ENCODE assay signal across 14 mouse cellular contexts in genomic region chr2:173784366-173784765, GRCm38 (mm10). TPM values are rescaled to one million over a fixed set of nuclear protein-coding genes. Genes with fewer than 3 reads are reported as not detected.
A peak's percentile ranks its signal among the peaks of the same experiment; 100 is the strongest.
DNase-seq lines count a peak whose midpoint lies in the region; ATAC-seq and TF ChIP-seq lines count a peak whose summit lies in the region.
"Had no signal": no experiment of that assay in that cellular context is flagged by ENCODE, and none has a peak within 500 bp of the region (broad histone marks: within the 10 kb centered on the region; RNA-seq: fewer than 3 reads in every experiment).

No protein-coding gene starts in this region.

- no peak for TF ChIP-seq EP300 in MEL (IDR thresholded peaks at IDR 0.05; ENCODE audit: low read depth in 1 of 2, low read length in 2 of 2)

- H3K36me3 ChIP-seq in liver, embryonic 12.5 days, result peaks cover 23% of the 10 kb centered on the region
- H3K36me3 ChIP-seq in liver, embryonic 11.5 days (ENCODE audit: control insufficient read depth, insufficient read depth, low read length), result peaks cover 8% of the 10 kb centered on the region; the same call in 1 of the 2 replicates
- H3K36me3 ChIP-seq in MEL (ENCODE audit: control insufficient read depth in 1 of 2, insufficient read depth in 2 of 2, low read length in 2 of 2), result no peaks in the 10 kb centered on the region
- H3K36me3 ChIP-seq in limb, embryonic 10.5 days, result peaks cover 30% of the 10 kb centered on the region
- H3K36me3 ChIP-seq in midbrain, postnatal 0 days (ENCODE audit: insufficient read depth, low read length), result peaks cover 11% of the 10 kb centered on the region
- H3K36me3 ChIP-seq in heart, embryonic 12.5 days, result peaks cover 17% of the 10 kb centered on the region; the same call in 1 of the 2 replicates

- no peaks in the 10 kb centered on the region for H3K79me2 ChIP-seq in MEL (ENCODE audit: control insufficient read depth, insufficient read depth, low read length, poor library complexity)

- H3K9me3 ChIP-seq in liver, embryonic 12.5 days (replicated peaks), result no peaks in the 10 kb centered on the region
- H3K9me3 ChIP-seq in liver, embryonic 11.5 days (ENCODE audit: control insufficient read depth, low read length), result no peaks in the 10 kb centered on the region
- no peaks in the 10 kb centered on the region for H3K9me3 ChIP-seq in MEL (replicated peaks; ENCODE audit: insufficient read depth, low read length)
- H3K9me3 ChIP-seq in limb, embryonic 10.5 days (replicated peaks), result no peaks in the 10 kb centered on the region
- H3K9me3 ChIP-seq in midbrain, postnatal 0 days (ENCODE audit: low read length), result 0 out of 2 replicates have a peak, but pooled peaks cover 2% of the 10 kb centered on the region
- no peaks in the 10 kb centered on the region for H3K9me3 ChIP-seq in heart, embryonic 12.5 days (replicated peaks)
- H3K9me3 ChIP-seq: midbrain, embryonic 10.5 days had no signal

- no peak overlapping the region for H3K9ac ChIP-seq in liver, embryonic 12.5 days
- no peak overlapping the region for H3K9ac ChIP-seq in liver, embryonic 11.5 days (ENCODE audit: low read depth, low read length)
- H3K9ac ChIP-seq in MEL (ENCODE audit: control insufficient read depth, low read depth, low read length, poor library complexity, severe bottlenecking), result no peak overlapping the region
- no peak overlapping the region for H3K9ac ChIP-seq in midbrain, postnatal 0 days (replicated peaks; ENCODE audit: low read length, poor library complexity, severe bottlenecking)
- no peak overlapping the region for H3K9ac ChIP-seq in heart, embryonic 12.5 days
- H3K9ac ChIP-seq: lung, embryonic 14.5 days had no signal

- H3K27me3 ChIP-seq in liver, embryonic 12.5 days (replicated peaks), result no peaks in the 10 kb centered on the region
- no peaks in the 10 kb centered on the region for H3K27me3 ChIP-seq in liver, embryonic 11.5 days (replicated peaks; ENCODE audit: control insufficient read depth, insufficient read depth, low read length)
- H3K27me3 ChIP-seq in MEL (ENCODE audit: control insufficient read depth in 1 of 2, insufficient read depth in 2 of 2, low read length in 2 of 2), result no peaks in the 10 kb centered on the region
- no peaks in the 10 kb centered on the region for H3K27me3 ChIP-seq in limb, embryonic 10.5 days (ENCODE audit: low read depth, poor library complexity, severe bottlenecking)
- no peaks in the 10 kb centered on the region for H3K27me3 ChIP-seq in midbrain, postnatal 0 days (ENCODE audit: insufficient read depth, low read length)
- H3K27me3 ChIP-seq in heart, embryonic 12.5 days (replicated peaks), result no peaks in the 10 kb centered on the region

- H3K4me3 ChIP-seq in liver, embryonic 12.5 days, result no peak overlapping the region
- no peak overlapping the region for H3K4me3 ChIP-seq in liver, embryonic 11.5 days (ENCODE audit: low read depth, low read length)
- H3K4me3 ChIP-seq in MEL (ENCODE audit: control insufficient read depth in 1 of 2, insufficient read depth in 1 of 2, low read depth in 2 of 2, low read length in 2 of 2), result no peak overlapping the region
- no peak overlapping the region for H3K4me3 ChIP-seq in limb, embryonic 10.5 days
- no peak overlapping the region for H3K4me3 ChIP-seq in midbrain, postnatal 0 days (ENCODE audit: low read depth, low read length)
- H3K4me3 ChIP-seq in heart, embryonic 12.5 days, result no peak overlapping the region
- H3K4me3 ChIP-seq: midbrain, embryonic 10.5 days had no signal

- ATAC-seq in liver, embryonic 12.5 days, result 0 out of 2 replicates have a peak, but pooled peaks have one; percentile 18
- ATAC-seq in liver, embryonic 11.5 days (replicated peaks; ENCODE audit: low FRiP score), result no peak
- peak; percentile 55 for ATAC-seq in monocyte, adult 5-6 weeks (replicated peaks; ENCODE audit: insufficient number of reproducible peaks, low FRiP score, low TSS enrichment, poor library complexity, severe bottlenecking)
- no peak for ATAC-seq in midbrain, postnatal 0 days (ENCODE audit: low FRiP score)
- no peak for ATAC-seq in heart, embryonic 12.5 days (ENCODE audit: insufficient number of reproducible peaks, low FRiP score)
- ATAC-seq: hindbrain, postnatal 0 days had no signal

- no peak for DNase-seq in liver, embryonic 11.5 days (ENCODE audit: low spot score)
- peak; percentile 47 for DNase-seq in MEL (ENCODE audit: low read depth, low spot score)
- no peak for DNase-seq in limb, embryonic 10.5 days (ENCODE audit: low spot score)
- no peak for DNase-seq in midbrain, postnatal 0 days (ENCODE audit: low spot score)
- no peak for DNase-seq in left cerebral cortex, adult 9 months (ENCODE audit: low spot score in 2 of 2)
- DNase-seq: cerebellum, adult 2 months; kidney, adult 2 months; thymus, postnatal 36 days had no signal

- 28% methylated on average over 3 of the region's 3 CpGs for WGBS in liver, embryonic 12.5 days (ENCODE audit: insufficient replicate concordance)
- WGBS in liver, embryonic 11.5 days, result 36% methylated on average over 3 of the region's 3 CpGs
- WGBS in limb, embryonic 10.5 days, result 61% methylated on average over 3 of the region's 3 CpGs
- 85% methylated on average over 3 of the region's 3 CpGs for WGBS in midbrain, postnatal 0 days
- WGBS in heart, embryonic 12.5 days, result 72% methylated on average over 3 of the region's 3 CpGs

- no peak overlapping the region for H3K4me2 ChIP-seq in liver, embryonic 12.5 days
- no peak overlapping the region for H3K4me2 ChIP-seq in liver, embryonic 11.5 days
- no peak overlapping the region for H3K4me2 ChIP-seq in midbrain, postnatal 0 days (ENCODE audit: low read depth, low read length, poor library complexity, severe bottlenecking)
- H3K4me2 ChIP-seq in heart, embryonic 12.5 days, result no peak overlapping the region
- H3K4me2 ChIP-seq: lung, embryonic 14.5 days had no signal

- TF ChIP-seq RAD21 in MEL (IDR thresholded peaks at IDR 0.05; ENCODE audit: low read depth, low read length), result no peak

- no peak for TF ChIP-seq POLR2A in MEL (IDR thresholded peaks at IDR 0.05; ENCODE audit: control insufficient read depth in 1 of 2, insufficient read depth in 1 of 2, low read depth in 1 of 2, low read length in 2 of 2, poor library complexity in 1 of 2)

- H3K27ac ChIP-seq in liver, embryonic 12.5 days, result no peak overlapping the region
- no peak overlapping the region for H3K27ac ChIP-seq in liver, embryonic 11.5 days (ENCODE audit: low read depth, low read length)
- H3K27ac ChIP-seq in MEL (ENCODE audit: control insufficient read depth, low read depth, low read length), result no peak overlapping the region
- H3K27ac ChIP-seq in limb, embryonic 10.5 days, result peak overlapping the region; percentile 46; the same call in 1 of the 2 replicates
- no peak overlapping the region for H3K27ac ChIP-seq in midbrain, postnatal 0 days (ENCODE audit: low read depth, low read length)
- H3K27ac ChIP-seq in heart, embryonic 12.5 days (ENCODE audit: poor library complexity, severe bottlenecking), result no peak overlapping the region
- H3K27ac ChIP-seq: hindbrain, postnatal 0 days; midbrain, embryonic 10.5 days had no signal

- TF ChIP-seq CTCF in MEL (IDR thresholded peaks at IDR 0.05 in 2 of 3, conservative IDR thresholded peaks at IDR 0.05 in 1 of 3; ENCODE audit: control insufficient read depth in 1 of 3, insufficient read depth in 1 of 3, low read depth in 2 of 3, low read length in 3 of 3, poor library complexity in 1 of 3, severe bottlenecking in 1 of 3), result no peak
- no peak for TF ChIP-seq CTCF in midbrain, postnatal 0 days (IDR thresholded peaks at IDR 0.05)

- H3K4me1 ChIP-seq in liver, embryonic 12.5 days, result no peaks in the 10 kb centered on the region
- H3K4me1 ChIP-seq in liver, embryonic 11.5 days (replicated peaks; ENCODE audit: control insufficient read depth, insufficient read depth, low read length), result no peaks in the 10 kb centered on the region; the same call in 1 of the 2 replicates
- no peaks in the 10 kb centered on the region for H3K4me1 ChIP-seq in MEL (ENCODE audit: control insufficient read depth in 1 of 2, insufficient read depth in 2 of 2, low read length in 2 of 2)
- peaks cover 30% of the 10 kb centered on the region for H3K4me1 ChIP-seq in limb, embryonic 10.5 days
- H3K4me1 ChIP-seq in midbrain, postnatal 0 days (ENCODE audit: insufficient read depth, low read length), result no peaks in the 10 kb centered on the region
- H3K4me1 ChIP-seq in heart, embryonic 12.5 days (replicated peaks), result peaks cover 20% of the 10 kb centered on the region

TF ChIP-seq in MEL, 35 proteins besides CTCF, POLR2A, EP300 and RAD21:
- TF ChIP-seq ETS1 (IDR thresholded peaks at IDR 0.05; ENCODE audit: low read depth, low read length) (peak; percentile 28; the same call in 1 of the 2 replicates), GATA1 (IDR thresholded peaks at IDR 0.05; ENCODE audit: low read depth, low read length) (0 out of 2 replicates have a peak, but pooled peaks have one; percentile 7), TCF12 (IDR thresholded peaks at IDR 0.05; ENCODE audit: low read depth, low read length) (no peak), MYC (IDR thresholded peaks at IDR 0.05; ENCODE audit: low read depth, low read length) (no peak), USF1 (IDR thresholded peaks at IDR 0.05; ENCODE audit: low read depth, low read length) (0 out of 2 replicates have a peak, but pooled peaks have one; percentile 30), ZC3H11A (IDR thresholded peaks at IDR 0.05; ENCODE audit: low read depth, low read length) (no peak), MAZ (IDR thresholded peaks at IDR 0.05; ENCODE audit: low read depth, low read length) (0 out of 2 replicates have a peak, but pooled peaks have one; percentile 33), BHLHE40 (IDR thresholded peaks at IDR 0.05; ENCODE audit: borderline replicate concordance, low read depth, low read length) (no peak), RCOR1 (IDR thresholded peaks at IDR 0.05; ENCODE audit: low read depth, low read length) (peak; percentile 95)

RNA-seq across cellular contexts. Expression of gene Vapb, which starts 47.1 kb away (rescaled TPM):
- polyA plus RNA-seq in liver, embryonic 12.5 days (2016; fragmentation: Nextera tagmentation; extraction: Ambion mirVana), result 7.3 and 8.9 TPM in 2 replicates
- polyA plus RNA-seq in liver, embryonic 11.5 days (2014; fragmentation: Nextera tagmentation; extraction: Ambion mirVana), result 10.7 and 10.9 TPM in 2 replicates
- 29.1 and 29.5 TPM in 2 replicates for total RNA-seq in MEL (2012; rRNA removed)
- 100 to 1,000 TPM in 1 of 2 experiments, 10 to 100 TPM in 1; 46.5 to 483 TPM for polyA plus RNA-seq in MEL (2012; ENCODE audit: insufficient read depth in 1 of 2, insufficient read length in 2 of 2, low read depth in 1 of 2, low replicate concordance in 2 of 2, missing spikeins in 1 of 2)
- 7.6 and 9.0 TPM in 2 replicates for polyA plus RNA-seq in limb, embryonic 10.5 days (2016; fragmentation: Nextera tagmentation; extraction: Ambion mirVana)
- 82.5 to 116 TPM (median 97.7 TPM) in 3 replicates for total RNA-seq in monocyte, adult 5-6 weeks (2017)
- total RNA-seq in midbrain, postnatal 0 days (2014; rRNA removed), result 36.3 and 41.6 TPM in 2 replicates
- polyA plus RNA-seq in midbrain, postnatal 0 days (2015; fragmentation: Nextera tagmentation; extraction: Ambion mirVana), result 11.5 and 14.6 TPM in 2 replicates
- polyA plus RNA-seq in heart, embryonic 12.5 days (2016; fragmentation: Nextera tagmentation; extraction: Ambion mirVana), result 10.0 and 10.1 TPM in 2 replicates

Comparison
In these comparisons a context has a peak if more than half of its experiments do, and no peak if none do; other contexts are left out.
1. ATAC-seq: peak in liver, embryonic 12.5 days (single experiment) and monocyte, adult 5-6 weeks (single experiment); none in liver, embryonic 11.5 days (single experiment), midbrain, postnatal 0 days (single experiment) and heart, embryonic 12.5 days (single experiment).